Mouse (Mus musculus): ENCODE measurements around the gene Tnfaip8l1. TPM values are rescaled to one million over a fixed set of nuclear protein-coding genes. Genes with fewer than 3 reads are reported as not detected.

Tnfaip8l1 gene
- polyA plus RNA-seq, 1 experiment, result 1.7 TPM

DNA sequence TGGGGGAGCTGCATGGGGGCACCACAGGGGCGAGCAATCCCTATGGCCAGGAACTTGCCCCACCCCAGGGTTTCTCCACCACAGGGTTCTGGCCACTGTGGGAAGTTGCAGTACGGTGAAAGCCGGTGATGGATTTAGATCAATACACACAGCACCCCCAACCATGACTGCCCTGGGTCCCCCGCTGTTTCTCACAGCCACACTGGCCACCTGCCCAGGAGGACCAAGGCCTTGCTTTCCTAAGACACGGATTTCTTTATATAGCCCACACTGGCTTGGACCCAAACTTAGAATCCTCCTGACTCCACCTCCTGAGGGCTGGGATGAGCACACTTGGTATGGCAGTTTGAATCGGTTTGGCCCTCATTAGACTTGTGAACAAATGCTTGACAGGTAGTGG is 29.0 kb downstream of the Tnfaip8l1 start:
- peaks cover 8% of the 10 kb centered on the region for H3K4me1 ChIP-seq (ENCODE audit: control insufficient read depth, insufficient read depth, low read length)
- no peak for TF ChIP-seq POLR2A (IDR thresholded peaks at IDR 0.05; ENCODE audit: borderline replicate concordance, insufficient read depth, low read length)
- no peak for TF ChIP-seq CTCF (IDR thresholded peaks at IDR 0.05; ENCODE audit: borderline replicate concordance, insufficient read depth, low read depth, low read length)
- 9% methylated on average over 6 of the region's 6 CpGs for WGBS
- H3K27me3 ChIP-seq (ENCODE audit: control insufficient read depth, insufficient read depth, low read length), result no peaks in the 10 kb centered on the region
- no peak overlapping the region for H3K4me3 ChIP-seq (replicated peaks; ENCODE audit: insufficient read depth, low read depth, low read length)
- peak; percentile 41 to 45 for DNase-seq
- no peak overlapping the region; the same call in 1 of the 2 replicates for H3K27ac ChIP-seq (ENCODE audit: insufficient read depth, low read length)

DNA sequence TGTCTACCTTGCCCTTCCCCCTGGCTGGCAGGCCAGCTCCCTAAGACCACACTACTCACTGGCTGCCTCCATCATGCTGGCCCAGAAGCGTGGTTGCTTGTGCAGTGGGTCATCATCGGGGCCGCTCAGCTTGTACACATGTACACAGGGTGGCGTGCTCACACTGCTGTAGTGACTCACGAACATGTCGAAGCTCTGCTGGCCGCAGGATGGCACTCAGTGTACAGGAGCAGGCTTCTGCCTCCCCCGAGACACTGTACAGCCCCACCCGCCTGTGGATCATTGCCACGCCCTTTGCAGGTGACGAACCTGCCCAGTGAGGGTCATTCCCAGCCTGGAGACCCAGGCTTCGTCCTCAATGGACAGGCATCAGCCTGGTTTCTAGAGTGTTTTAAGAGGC is 32.1 kb downstream of the Tnfaip8l1 start:
- TF ChIP-seq POLR2A (IDR thresholded peaks at IDR 0.05; ENCODE audit: borderline replicate concordance, insufficient read depth, low read length) (no peak), CTCF (IDR thresholded peaks at IDR 0.05; ENCODE audit: borderline replicate concordance, insufficient read depth, low read depth, low read length) (no peak)
- DNase-seq, result no peak
- peaks cover 8% of the 10 kb centered on the region for H3K4me1 ChIP-seq (ENCODE audit: control insufficient read depth, insufficient read depth, low read length)
- H3K27me3 ChIP-seq (ENCODE audit: control insufficient read depth, insufficient read depth, low read length), result no peaks in the 10 kb centered on the region
- no peak overlapping the region for H3K4me3 ChIP-seq (replicated peaks; ENCODE audit: insufficient read depth, low read depth, low read length)
- 89% methylated on average over 12 of the region's 12 CpGs for WGBS
- H3K27ac ChIP-seq (ENCODE audit: insufficient read depth, low read length), result no peak overlapping the region

DNA sequence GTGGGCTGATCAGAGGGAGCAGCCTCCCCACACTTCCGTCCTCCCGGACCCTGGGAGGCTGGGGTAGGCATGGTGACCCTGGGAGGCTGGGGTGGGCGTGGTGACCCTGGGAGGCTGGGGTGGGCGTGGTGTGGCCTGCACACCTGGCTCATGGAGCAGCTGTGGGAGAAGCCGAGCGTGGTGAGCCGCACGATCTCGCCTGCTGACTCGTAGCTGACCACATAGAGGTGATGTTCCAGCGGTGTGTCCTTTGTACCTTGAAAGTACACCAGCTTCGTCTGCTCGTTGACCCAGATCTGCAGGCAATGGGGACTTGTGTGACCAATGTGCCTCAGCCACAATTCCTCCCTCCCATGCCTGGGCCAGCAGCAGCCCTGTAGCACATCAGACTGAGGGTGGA is 32.5 kb downstream of the Tnfaip8l1 start:
- TF ChIP-seq POLR2A (IDR thresholded peaks at IDR 0.05; ENCODE audit: borderline replicate concordance, insufficient read depth, low read length) (no peak), CTCF (IDR thresholded peaks at IDR 0.05; ENCODE audit: borderline replicate concordance, insufficient read depth, low read depth, low read length) (no peak)
- 89% methylated on average over 13 of the region's 13 CpGs for WGBS
- Histone ChIP-seq H3K27ac (ENCODE audit: insufficient read depth, low read length) (no peak overlapping the region), H3K27me3 (ENCODE audit: control insufficient read depth, insufficient read depth, low read length) (no peaks in the 10 kb centered on the region), H3K4me1 (ENCODE audit: control insufficient read depth, insufficient read depth, low read length) (peaks cover 8% of the 10 kb centered on the region), H3K4me3 (replicated peaks; ENCODE audit: insufficient read depth, low read depth, low read length) (no peak overlapping the region)
- DNase-seq, result no peak

DNA sequence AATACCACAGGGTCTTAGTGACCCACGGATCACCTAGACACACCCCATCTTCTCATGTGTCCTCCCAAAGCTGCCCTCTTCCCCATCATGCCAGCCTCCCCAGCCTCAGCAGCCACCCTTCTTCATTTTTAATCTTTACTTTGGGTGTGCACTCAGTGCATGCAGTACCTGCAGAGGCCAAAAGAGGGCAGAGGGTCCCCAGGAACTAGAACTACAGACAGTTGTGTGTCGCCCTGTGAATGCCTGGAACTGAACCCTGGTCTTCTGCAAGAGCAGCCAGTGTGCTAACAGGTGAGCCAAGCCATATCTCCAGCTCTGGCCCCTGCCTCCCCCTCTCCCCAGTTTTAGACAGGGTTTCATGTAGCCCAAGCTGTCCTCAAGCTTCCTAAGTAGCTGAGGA is 34.6 kb downstream of the Tnfaip8l1 start:
- DNase-seq, result no peak
- TF ChIP-seq CTCF (IDR thresholded peaks at IDR 0.05; ENCODE audit: borderline replicate concordance, insufficient read depth, low read depth, low read length) (peak; percentile 38; the same call in 1 of the 2 replicates), POLR2A (IDR thresholded peaks at IDR 0.05; ENCODE audit: borderline replicate concordance, insufficient read depth, low read length) (no peak)
- Histone ChIP-seq H3K4me3 (replicated peaks; ENCODE audit: insufficient read depth, low read depth, low read length) (no peak overlapping the region), H3K27me3 (ENCODE audit: control insufficient read depth, insufficient read depth, low read length) (no peaks in the 10 kb centered on the region), H3K27ac (ENCODE audit: insufficient read depth, low read length) (no peak overlapping the region), H3K4me1 (ENCODE audit: control insufficient read depth, insufficient read depth, low read length) (no peaks in the 10 kb centered on the region)
- WGBS, result 68% methylated on average over 2 of the region's 2 CpGs

DNA sequence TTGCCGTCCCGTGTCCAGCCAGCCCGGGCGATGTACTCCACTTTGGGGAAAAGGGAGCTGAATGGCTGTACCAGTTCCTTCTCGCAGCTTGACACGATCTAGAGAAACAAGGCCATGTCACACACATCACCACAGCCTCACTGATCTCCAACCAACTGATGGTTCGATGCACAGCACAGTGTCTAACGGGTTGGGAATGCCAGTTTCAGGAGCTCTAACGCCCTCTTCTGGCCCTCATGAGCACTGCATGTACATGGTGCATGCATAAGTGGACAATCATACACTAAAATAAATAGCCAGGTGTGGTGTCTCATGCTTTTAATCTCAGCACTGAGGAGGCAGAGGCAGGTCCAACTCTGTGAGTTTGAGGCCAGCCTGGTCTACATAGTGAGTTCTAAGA is 38.3 kb downstream of the Tnfaip8l1 start:
- DNase-seq, result no peak
- Histone ChIP-seq H3K27me3 (ENCODE audit: control insufficient read depth, insufficient read depth, low read length) (no peaks in the 10 kb centered on the region), H3K4me1 (ENCODE audit: control insufficient read depth, insufficient read depth, low read length) (no peaks in the 10 kb centered on the region), H3K27ac (ENCODE audit: insufficient read depth, low read length) (no peak overlapping the region), H3K4me3 (replicated peaks; ENCODE audit: insufficient read depth, low read depth, low read length) (no peak overlapping the region)
- TF ChIP-seq POLR2A (IDR thresholded peaks at IDR 0.05; ENCODE audit: borderline replicate concordance, insufficient read depth, low read length) (no peak), CTCF (IDR thresholded peaks at IDR 0.05; ENCODE audit: borderline replicate concordance, insufficient read depth, low read depth, low read length) (peak; percentile 65)
- 79% methylated on average over 9 of the region's 9 CpGs for WGBS

DNA sequence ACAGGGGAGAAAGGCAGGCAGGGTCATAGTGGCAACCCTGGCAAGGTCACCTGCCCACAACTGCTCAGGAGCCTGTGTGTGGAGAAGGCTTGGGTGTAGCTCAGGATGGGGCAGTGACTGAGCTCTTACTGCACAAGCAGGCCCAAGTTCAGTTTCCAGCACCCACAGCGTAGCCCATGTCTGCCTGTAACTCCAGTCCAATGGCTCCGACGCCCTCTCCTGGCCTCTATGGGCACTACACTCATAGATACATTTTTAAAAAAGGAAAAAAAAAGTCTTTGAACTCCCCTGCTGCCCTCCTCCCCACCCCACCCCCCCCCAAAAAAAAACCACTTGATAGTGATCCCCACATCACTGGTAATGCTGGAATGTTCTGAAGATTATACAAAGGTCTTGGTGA is 39.4 kb downstream of the Tnfaip8l1 start:
- TF ChIP-seq CTCF (IDR thresholded peaks at IDR 0.05; ENCODE audit: borderline replicate concordance, insufficient read depth, low read depth, low read length), result no peak
- TF ChIP-seq POLR2A (IDR thresholded peaks at IDR 0.05; ENCODE audit: borderline replicate concordance, insufficient read depth, low read length), result no peak
- H3K4me1 ChIP-seq (ENCODE audit: control insufficient read depth, insufficient read depth, low read length), result no peaks in the 10 kb centered on the region
- WGBS, result 75% methylated on average over 3 of the region's 3 CpGs
- H3K27me3 ChIP-seq (ENCODE audit: control insufficient read depth, insufficient read depth, low read length), result no peaks in the 10 kb centered on the region
- H3K27ac ChIP-seq (ENCODE audit: insufficient read depth, low read length), result no peak overlapping the region
- DNase-seq, result no peak
- H3K4me3 ChIP-seq (replicated peaks; ENCODE audit: insufficient read depth, low read depth, low read length), result no peak overlapping the region

DNA sequence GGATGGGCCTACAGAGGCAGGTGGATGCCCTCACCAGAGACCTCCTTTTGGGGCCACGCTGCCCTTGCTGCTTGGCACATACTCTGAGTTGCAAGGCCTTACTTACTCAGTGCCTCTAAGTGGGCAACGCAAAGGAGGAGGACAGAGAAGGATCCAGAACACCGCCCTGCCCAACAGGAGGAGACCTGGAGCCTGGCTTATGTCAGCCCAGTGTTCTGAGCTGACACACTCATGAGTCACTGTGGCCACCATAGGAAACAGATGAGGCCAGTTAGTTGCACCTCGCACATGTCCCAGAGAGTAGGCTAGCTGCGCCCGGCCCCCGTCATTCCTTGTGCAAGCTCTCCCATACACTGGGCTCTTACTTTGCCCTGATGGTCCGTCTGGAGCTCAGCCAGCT is 40.2 kb downstream of the Tnfaip8l1 start:
- Histone ChIP-seq H3K27ac (ENCODE audit: insufficient read depth, low read length) (no peak overlapping the region), H3K27me3 (ENCODE audit: control insufficient read depth, insufficient read depth, low read length) (no peaks in the 10 kb centered on the region), H3K4me3 (replicated peaks; ENCODE audit: insufficient read depth, low read depth, low read length) (no peak overlapping the region), H3K4me1 (ENCODE audit: control insufficient read depth, insufficient read depth, low read length) (no peaks in the 10 kb centered on the region)
- 90% methylated on average over 8 of the region's 8 CpGs for WGBS
- DNase-seq, result no peak
- TF ChIP-seq CTCF (IDR thresholded peaks at IDR 0.05; ENCODE audit: borderline replicate concordance, insufficient read depth, low read depth, low read length) (no peak), POLR2A (IDR thresholded peaks at IDR 0.05; ENCODE audit: borderline replicate concordance, insufficient read depth, low read length) (no peak)

DNA sequence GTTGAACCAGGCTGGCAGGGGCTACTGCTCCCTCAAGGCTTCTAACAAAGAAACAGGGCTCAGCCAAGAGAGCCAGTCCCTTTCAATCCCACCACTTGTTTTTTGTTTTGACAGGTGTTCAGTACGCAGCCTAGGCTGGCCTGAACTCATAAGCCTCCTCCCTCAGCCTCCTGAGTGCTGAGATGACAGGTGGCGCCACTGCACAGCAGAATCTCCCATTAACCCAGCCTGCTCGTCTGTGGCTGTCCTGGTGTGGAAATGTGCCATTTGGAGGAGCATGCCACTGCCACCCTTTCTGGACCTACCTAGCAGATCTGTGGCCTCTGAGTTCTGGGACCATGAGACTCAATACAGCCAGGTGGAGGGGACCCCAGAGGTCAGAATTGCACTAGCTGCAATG is 41.5 kb downstream of the Tnfaip8l1 start:
- no peaks in the 10 kb centered on the region for H3K4me1 ChIP-seq (ENCODE audit: control insufficient read depth, insufficient read depth, low read length)
- TF ChIP-seq CTCF (IDR thresholded peaks at IDR 0.05; ENCODE audit: borderline replicate concordance, insufficient read depth, low read depth, low read length) (0 out of 2 replicates have a peak, but pooled peaks have one; percentile 28), POLR2A (IDR thresholded peaks at IDR 0.05; ENCODE audit: borderline replicate concordance, insufficient read depth, low read length) (no peak)
- no peak for DNase-seq
- 40% methylated on average over 3 of the region's 3 CpGs for WGBS
- H3K27me3 ChIP-seq (ENCODE audit: control insufficient read depth, insufficient read depth, low read length), result no peaks in the 10 kb centered on the region
- H3K27ac ChIP-seq (ENCODE audit: insufficient read depth, low read length), result no peak overlapping the region
- no peak overlapping the region for H3K4me3 ChIP-seq (replicated peaks; ENCODE audit: insufficient read depth, low read depth, low read length)

Data from cerebellum, adult 2 months (tissue).